Comparison of ENCODE assay signal across 10 mouse cellular contexts in genomic region chr3:9173643-9174516, GRCm38 (mm10).
DNase-seq lines count a peak whose midpoint lies in the region; ATAC-seq lines count a peak whose summit lies in the region.
"Had no signal": no experiment of that assay in that cellular context is flagged by ENCODE, and none has a peak within 500 bp of the region (broad histone marks: within the 10 kb centered on the region; RNA-seq: fewer than 3 reads in every experiment).

No protein-coding gene starts in this region.

- H3K4me3 ChIP-seq in limb, embryonic 11.5 days (ENCODE audit: low read depth, low read length), result no peak overlapping the region
- H3K4me3 ChIP-seq in limb, embryonic 10.5 days, result no peak overlapping the region
- H3K4me3 ChIP-seq in heart, embryonic 11.5 days (ENCODE audit: low read depth, low read length), result no peak overlapping the region
- no peak overlapping the region for H3K4me3 ChIP-seq in neural tube, embryonic 14.5 days (ENCODE audit: low read depth, low read length)

- no peak for ATAC-seq in limb, embryonic 11.5 days (ENCODE audit: insufficient number of reproducible peaks, low FRiP score, low TSS enrichment, low read depth)
- ATAC-seq in heart, embryonic 11.5 days (replicated peaks; ENCODE audit: insufficient number of reproducible peaks, low FRiP score, low TSS enrichment), result peak; percentile 14; the same call in 1 of the 2 replicates
- peak; percentile 94 for ATAC-seq in neural tube, embryonic 14.5 days (ENCODE audit: low read depth)

- H3K9ac ChIP-seq in limb, embryonic 11.5 days (ENCODE audit: low read length), result no peak overlapping the region
- H3K9ac ChIP-seq in heart, embryonic 11.5 days (ENCODE audit: low read depth, low read length), result no peak overlapping the region
- H3K9ac ChIP-seq in neural tube, embryonic 14.5 days (replicated peaks; ENCODE audit: low read depth, low read length), result no peak overlapping the region

- 0 out of 2 replicates have a peak, but pooled peaks cover 2% of the 10 kb centered on the region for H3K4me1 ChIP-seq in limb, embryonic 11.5 days (ENCODE audit: control insufficient read depth, insufficient read depth, low read length)
- H3K4me1 ChIP-seq in limb, embryonic 10.5 days, result peaks cover 4% of the 10 kb centered on the region
- H3K4me1 ChIP-seq in heart, embryonic 11.5 days (ENCODE audit: control insufficient read depth, insufficient read depth, low read length), result peaks cover 9% of the 10 kb centered on the region; the same call in 1 of the 2 replicates
- no peaks in the 10 kb centered on the region for H3K4me1 ChIP-seq in neural tube, embryonic 14.5 days (ENCODE audit: control insufficient read depth, insufficient read depth, low read length)

- no peaks in the 10 kb centered on the region for H3K36me3 ChIP-seq in limb, embryonic 11.5 days (ENCODE audit: control insufficient read depth, insufficient read depth, low read length)
- no peaks in the 10 kb centered on the region for H3K36me3 ChIP-seq in limb, embryonic 10.5 days
- H3K36me3 ChIP-seq in heart, embryonic 11.5 days (ENCODE audit: control insufficient read depth, insufficient read depth, low read length), result no peaks in the 10 kb centered on the region
- no peaks in the 10 kb centered on the region for H3K36me3 ChIP-seq in neural tube, embryonic 14.5 days (ENCODE audit: control insufficient read depth, insufficient read depth, low read length)

- peak; percentile 27 for DNase-seq in limb, embryonic 11.5 days (ENCODE audit: low spot score)
- DNase-seq in limb, embryonic 10.5 days (ENCODE audit: low spot score), result no peak
- peak; percentile 88 for DNase-seq in fibroblast of lung, adult 2 months (ENCODE audit: low read depth)
- peak; percentile 93 for DNase-seq in kidney, adult 9 months
- DNase-seq in left cerebral cortex, postnatal 4 days, result peak; percentile 91
- DNase-seq in T-cell, adult 2 months (ENCODE audit: low spot score), result no peak

- WGBS in limb, embryonic 11.5 days, result 70% methylated on average over 16 of the region's 16 CpGs
- WGBS in limb, embryonic 10.5 days, result 82% methylated on average over 16 of the region's 16 CpGs
- WGBS in heart, embryonic 11.5 days (ENCODE audit: insufficient replicate concordance), result 46% methylated on average over 16 of the region's 16 CpGs
- 36% methylated on average over 16 of the region's 16 CpGs for WGBS in neural tube, embryonic 14.5 days

- no peak overlapping the region for H3K27ac ChIP-seq in limb, embryonic 11.5 days (replicated peaks; ENCODE audit: low read depth, low read length)
- H3K27ac ChIP-seq in limb, embryonic 10.5 days, result no peak overlapping the region
- no peak overlapping the region for H3K27ac ChIP-seq in heart, embryonic 11.5 days (ENCODE audit: low read depth, low read length)
- no peak overlapping the region for H3K27ac ChIP-seq in neural tube, embryonic 14.5 days (ENCODE audit: low read depth, low read length)
- H3K27ac ChIP-seq: macrophage had no signal

- H3K9me3 ChIP-seq in limb, embryonic 11.5 days (ENCODE audit: control insufficient read depth, low read length), result no peaks in the 10 kb centered on the region
- H3K9me3 ChIP-seq in limb, embryonic 10.5 days (replicated peaks), result no peaks in the 10 kb centered on the region
- no peaks in the 10 kb centered on the region for H3K9me3 ChIP-seq in heart, embryonic 11.5 days (replicated peaks; ENCODE audit: control insufficient read depth, low read length)
- no peaks in the 10 kb centered on the region for H3K9me3 ChIP-seq in neural tube, embryonic 14.5 days (ENCODE audit: control insufficient read depth, low read length)

- no peaks in the 10 kb centered on the region for H3K27me3 ChIP-seq in limb, embryonic 11.5 days (ENCODE audit: control insufficient read depth, insufficient read depth, low read length)
- no peaks in the 10 kb centered on the region for H3K27me3 ChIP-seq in limb, embryonic 10.5 days (ENCODE audit: low read depth, poor library complexity, severe bottlenecking)
- no peaks in the 10 kb centered on the region for H3K27me3 ChIP-seq in heart, embryonic 11.5 days (ENCODE audit: control insufficient read depth, insufficient read depth, low read length)
- no peaks in the 10 kb centered on the region for H3K27me3 ChIP-seq in neural tube, embryonic 14.5 days (ENCODE audit: control insufficient read depth, insufficient read depth, low read length)
- H3K27me3 ChIP-seq: CH12.LX had no signal

- H3K4me2 ChIP-seq in limb, embryonic 11.5 days (ENCODE audit: low read depth, severe bottlenecking), result no peak overlapping the region
- H3K4me2 ChIP-seq in heart, embryonic 11.5 days, result peak overlapping the region; percentile 27
- H3K4me2 ChIP-seq in neural tube, embryonic 14.5 days (ENCODE audit: low read depth, low read length), result no peak overlapping the region

- intact Hi-C loops in left cerebral cortex, postnatal 4 days (cut with DNase I), result no loop called here

Comparison
In these comparisons a context has a peak if more than half of its experiments do, and no peak if none do; other contexts are left out.
1. DNase-seq: peak in limb, embryonic 11.5 days (single experiment), fibroblast of lung, adult 2 months (single experiment), kidney, adult 9 months (single experiment) and left cerebral cortex, postnatal 4 days (single experiment); none in limb, embryonic 10.5 days (single experiment) and T-cell, adult 2 months (single experiment).